Mouse (Mus musculus): Measurements from ENCODE around the gene Gnpnat1.

Gene Gnpnat1

GRCm38 (mm10) chr14:45432003-45432402 is 27.3 kb upstream of the Gnpnat1 start:
- no peaks in the 10 kb centered on the region for H3K27me3 ChIP-seq (ENCODE audit: control insufficient read depth, insufficient read depth, low read length, poor library complexity, severe bottlenecking)
- H3K36me3 ChIP-seq (ENCODE audit: control insufficient read depth, insufficient read depth, low read length, poor library complexity, severe bottlenecking): no peaks in the 10 kb centered on the region
- peak; percentile 24 for DNase-seq (ENCODE audit: low read depth, low spot score)

- Histone ChIP-seq H3K36me3 (ENCODE audit: control insufficient read depth, insufficient read depth, low read length, poor library complexity, severe bottlenecking) (no peaks in the 10 kb centered on the region), H3K27me3 (ENCODE audit: control insufficient read depth, insufficient read depth, low read length, poor library complexity, severe bottlenecking) (no peaks in the 10 kb centered on the region)
- DNase-seq (ENCODE audit: low read depth, low spot score): no peak
Measured at GRCm38 (mm10) chr14:45430066-45430842, 25.5 kb upstream of the Gnpnat1 start.

- Histone ChIP-seq H3K36me3 (ENCODE audit: control insufficient read depth, insufficient read depth, low read length, poor library complexity, severe bottlenecking) (no peaks in the 10 kb centered on the region), H3K27me3 (ENCODE audit: control insufficient read depth, insufficient read depth, low read length, poor library complexity, severe bottlenecking) (no peaks in the 10 kb centered on the region)
- DNase-seq (ENCODE audit: low read depth, low spot score): peak; percentile 69
Measured at GRCm38 (mm10) chr14:45423220-45423619, 18.5 kb upstream of the Gnpnat1 start.

GRCm38 (mm10) chr14:45422371-45422770 is 17.7 kb upstream of the Gnpnat1 start:
- H3K36me3 ChIP-seq (ENCODE audit: control insufficient read depth, insufficient read depth, low read length, poor library complexity, severe bottlenecking): no peaks in the 10 kb centered on the region
- no peak for DNase-seq (ENCODE audit: low read depth, low spot score)

GRCm38 (mm10) chr14:45419323-45419722 is 14.6 kb upstream of the Gnpnat1 start:
- Histone ChIP-seq H3K27me3 (ENCODE audit: control insufficient read depth, insufficient read depth, low read length, poor library complexity, severe bottlenecking) (no peaks in the 10 kb centered on the region), H3K36me3 (ENCODE audit: control insufficient read depth, insufficient read depth, low read length, poor library complexity, severe bottlenecking) (no peaks in the 10 kb centered on the region)
- DNase-seq (ENCODE audit: low read depth, low spot score): no peak

More at GRCm38 (mm10) chr14:45422371-45422770, 17.7 kb upstream of the Gnpnat1 start:
- H3K27me3 ChIP-seq (ENCODE audit: control insufficient read depth, insufficient read depth, low read length, poor library complexity, severe bottlenecking): no peaks in the 10 kb centered on the region

GRCm38 (mm10) chr14:45418553-45418952 is 13.8 kb upstream of the Gnpnat1 start:
- no peak for DNase-seq (ENCODE audit: low read depth, low spot score)
- Histone ChIP-seq H3K36me3 (ENCODE audit: control insufficient read depth, insufficient read depth, low read length, poor library complexity, severe bottlenecking) (no peaks in the 10 kb centered on the region), H3K27me3 (ENCODE audit: control insufficient read depth, insufficient read depth, low read length, poor library complexity, severe bottlenecking) (no peaks in the 10 kb centered on the region)

GRCm38 (mm10) chr14:45416265-45416664 is 11.6 kb upstream of the Gnpnat1 start:
- Histone ChIP-seq H3K36me3 (ENCODE audit: control insufficient read depth, insufficient read depth, low read length, poor library complexity, severe bottlenecking) (no peaks in the 10 kb centered on the region), H3K27me3 (ENCODE audit: control insufficient read depth, insufficient read depth, low read length, poor library complexity, severe bottlenecking) (no peaks in the 10 kb centered on the region)
- no peak for DNase-seq (ENCODE audit: low read depth, low spot score)

GRCm38 (mm10) chr14:45403651-45404050 is 1.1 kb downstream of the Gnpnat1 start:
- no peak for DNase-seq (ENCODE audit: low read depth, low spot score)
- H3K36me3 ChIP-seq (ENCODE audit: control insufficient read depth, insufficient read depth, low read length, poor library complexity, severe bottlenecking): no peaks in the 10 kb centered on the region
- no peaks in the 10 kb centered on the region for H3K27me3 ChIP-seq (ENCODE audit: control insufficient read depth, insufficient read depth, low read length, poor library complexity, severe bottlenecking)

GRCm38 (mm10) chr14:45399836-45400235 is 4.9 kb downstream of the Gnpnat1 start:
- DNase-seq (ENCODE audit: low read depth, low spot score): peak; percentile 23
- no peaks in the 10 kb centered on the region for H3K36me3 ChIP-seq (ENCODE audit: control insufficient read depth, insufficient read depth, low read length, poor library complexity, severe bottlenecking)
- H3K27me3 ChIP-seq (ENCODE audit: control insufficient read depth, insufficient read depth, low read length, poor library complexity, severe bottlenecking): no peaks in the 10 kb centered on the region

- no peaks in the 10 kb centered on the region for H3K27me3 ChIP-seq (ENCODE audit: control insufficient read depth, insufficient read depth, low read length, poor library complexity, severe bottlenecking)
- DNase-seq (ENCODE audit: low read depth, low spot score): no peak
- H3K36me3 ChIP-seq (ENCODE audit: control insufficient read depth, insufficient read depth, low read length, poor library complexity, severe bottlenecking): no peaks in the 10 kb centered on the region
Measured at GRCm38 (mm10) chr14:45389194-45389593, 15.5 kb downstream of the Gnpnat1 start.

- DNase-seq (ENCODE audit: low read depth, low spot score): peak; percentile 79
- H3K36me3 ChIP-seq (ENCODE audit: control insufficient read depth, insufficient read depth, low read length, poor library complexity, severe bottlenecking): no peaks in the 10 kb centered on the region
- no peaks in the 10 kb centered on the region for H3K27me3 ChIP-seq (ENCODE audit: control insufficient read depth, insufficient read depth, low read length, poor library complexity, severe bottlenecking)
Measured at GRCm38 (mm10) chr14:45388345-45389181, 16.1 kb downstream of the Gnpnat1 start.

- no peaks in the 10 kb centered on the region for H3K36me3 ChIP-seq (ENCODE audit: control insufficient read depth, insufficient read depth, low read length, poor library complexity, severe bottlenecking)
- H3K27me3 ChIP-seq (ENCODE audit: control insufficient read depth, insufficient read depth, low read length, poor library complexity, severe bottlenecking): no peaks in the 10 kb centered on the region
- peak; percentile 18 for DNase-seq (ENCODE audit: low read depth, low spot score)
Measured at GRCm38 (mm10) chr14:45387480-45387879, 17.2 kb downstream of the Gnpnat1 start.

GRCm38 (mm10) chr14:45385596-45385995 is 19.1 kb downstream of the Gnpnat1 start:
- DNase-seq (ENCODE audit: low read depth, low spot score): no peak
- no peaks in the 10 kb centered on the region for H3K27me3 ChIP-seq (ENCODE audit: control insufficient read depth, insufficient read depth, low read length, poor library complexity, severe bottlenecking)

GRCm38 (mm10) chr14:45382912-45383311 is 21.8 kb downstream of the Gnpnat1 start:
- Histone ChIP-seq H3K27me3 (ENCODE audit: control insufficient read depth, insufficient read depth, low read length, poor library complexity, severe bottlenecking) (no peaks in the 10 kb centered on the region), H3K36me3 (ENCODE audit: control insufficient read depth, insufficient read depth, low read length, poor library complexity, severe bottlenecking) (peaks cover 12% of the 10 kb centered on the region; the same call in 1 of the 2 replicates)
- peak; percentile 31 for DNase-seq (ENCODE audit: low read depth, low spot score)

More at GRCm38 (mm10) chr14:45385596-45385995, 19.1 kb downstream of the Gnpnat1 start:
- 0 out of 2 replicates have a peak, but pooled peaks cover 5% of the 10 kb centered on the region for H3K36me3 ChIP-seq (ENCODE audit: control insufficient read depth, insufficient read depth, low read length, poor library complexity, severe bottlenecking)

GRCm38 (mm10) chr14:45380756-45381155 is 24.0 kb downstream of the Gnpnat1 start:
- no peaks in the 10 kb centered on the region for H3K27me3 ChIP-seq (ENCODE audit: control insufficient read depth, insufficient read depth, low read length, poor library complexity, severe bottlenecking)
- peaks cover 12% of the 10 kb centered on the region; the same call in 1 of the 2 replicates for H3K36me3 ChIP-seq (ENCODE audit: control insufficient read depth, insufficient read depth, low read length, poor library complexity, severe bottlenecking)
- no peak for DNase-seq (ENCODE audit: low read depth, low spot score)
